Mouse (Mus musculus) yolk sac, embryonic 10.5 days (tissue): ENCODE data around the gene Wwc1.
A peak's percentile ranks its signal among the peaks of the same experiment; 100 is the strongest.
"Not testable (repeated sequence)": the region's sequence is repeated elsewhere in the genome, so short reads cannot be mapped to it uniquely, and the experiment has no call there.

Source experiments
- DNase-seq: peaks from one replicate; pipeline ENCODE4 v3.0.0-alpha.2; 2017; ENCODE audit warnings: low spot score

Gene Wwc1

GRCm38 (mm10) chr11:35878559-35878897, 101.8 kb downstream of the Wwc1 start:
- DNase-seq = no peak

GRCm38 (mm10) chr11:35877651-35878558, 102.4 kb downstream of the Wwc1 start:
- no peak for DNase-seq

GRCm38 (mm10) chr11:35873624-35874244, 106.6 kb downstream of the Wwc1 start:
- no peak for DNase-seq

GRCm38 (mm10) chr11:35870961-35871360, 109.4 kb downstream of the Wwc1 start:
- no peak for DNase-seq

- DNase-seq = no peak
These were observed 114.2 kb downstream of the Wwc1 start for GRCm38 (mm10) chr11:35866140-35866539.

GRCm38 (mm10) chr11:35864981-35865604, 115.2 kb downstream of the Wwc1 start:
- peak; percentile 50 for DNase-seq

- no peak for DNase-seq
These were observed 116.7 kb downstream of the Wwc1 start for GRCm38 (mm10) chr11:35863653-35864052.

GRCm38 (mm10) chr11:35857395-35858067, 122.8 kb downstream of the Wwc1 start:
- DNase-seq = no peak

GRCm38 (mm10) chr11:35856359-35857040, 123.8 kb downstream of the Wwc1 start:
- no peak for DNase-seq

- no peak for DNase-seq
These were observed 124.8 kb downstream of the Wwc1 start for GRCm38 (mm10) chr11:35855567-35855966.

- no peak for DNase-seq
These were observed 125.4 kb downstream of the Wwc1 start for GRCm38 (mm10) chr11:35854941-35855340.

GRCm38 (mm10) chr11:35853651-35854050, 126.7 kb downstream of the Wwc1 start:
- DNase-seq = no peak

GRCm38 (mm10) chr11:35852731-35853130, 127.6 kb downstream of the Wwc1 start:
- no peak for DNase-seq

- no peak for DNase-seq
These were observed 136.0 kb downstream of the Wwc1 start for GRCm38 (mm10) chr11:35844299-35844698.

- not testable (repeated sequence) for DNase-seq
These were observed 137.8 kb downstream of the Wwc1 start for GRCm38 (mm10) chr11:35842560-35842959.

- DNase-seq = no peak
These were observed 138.5 kb downstream of the Wwc1 start for GRCm38 (mm10) chr11:35841738-35842325.

GRCm38 (mm10) chr11:35840806-35841205, 139.5 kb downstream of the Wwc1 start:
- not testable (repeated sequence) for DNase-seq

- no peak for DNase-seq
These were observed 140.0 kb downstream of the Wwc1 start for GRCm38 (mm10) chr11:35840282-35840681.

- DNase-seq = peak; percentile 82
These were observed 141.7 kb downstream of the Wwc1 start for GRCm38 (mm10) chr11:35838345-35839338.
